Mouse (Mus musculus) erythroblast, embryonic 14.5 days (primary cell): Measurements from ENCODE around the gene Lama4. TPM values are rescaled to one million over a fixed set of nuclear protein-coding genes. Genes with fewer than 3 reads are reported as not detected.

Source experiments
- H3K27me3 ChIP-seq: 2 replicates; pipeline ENCODE4 v1.6.1; 2012; ENCODE audit warnings: inconsistent platforms; ENCODE audit not compliant: control insufficient read depth
- H3K36me3 ChIP-seq: 2 replicates; pipeline ENCODE4 v1.6.1; 2012; ENCODE audit warnings: mild to moderate bottlenecking, inconsistent platforms; ENCODE audit not compliant: control insufficient read depth
- H3K4me1 ChIP-seq: 2 replicates; pipeline ENCODE4 v1.6.1; 2012; ENCODE audit warnings: inconsistent platforms; ENCODE audit not compliant: control insufficient read depth
- H3K4me3 ChIP-seq: replicated peaks from 2 replicates; pipeline ENCODE3; 2012; ENCODE audit warnings: moderate library complexity, mild to moderate bottlenecking, inconsistent platforms
- H3K9me3 ChIP-seq: 2 replicates; pipeline ENCODE4 v1.6.1; 2012; ENCODE audit warnings: low read length, inconsistent platforms, mixed read lengths; ENCODE audit not compliant: control insufficient read depth
- GATA1 ChIP-seq: IDR thresholded peaks from 2 replicates; pipeline ENCODE4 v1.6.1; 2012; ENCODE audit warnings: low read length, inconsistent platforms, mixed read lengths
- TAL1 ChIP-seq: IDR thresholded peaks from 3 replicates; pipeline ENCODE4 v1.6.1; 2012; ENCODE audit warnings: low read length, inconsistent platforms, mixed read lengths
- polyA plus RNA-seq: library from polyadenylated mRNA; stranded (reverse); fragments of >175 nt; gene quantifications from 2 replicates; pipeline ENCODE4 v1.2.3, GENCODE M21; 2012

Lama4 gene
- polyA plus RNA-seq, 1 experiment = not detected

DNA sequence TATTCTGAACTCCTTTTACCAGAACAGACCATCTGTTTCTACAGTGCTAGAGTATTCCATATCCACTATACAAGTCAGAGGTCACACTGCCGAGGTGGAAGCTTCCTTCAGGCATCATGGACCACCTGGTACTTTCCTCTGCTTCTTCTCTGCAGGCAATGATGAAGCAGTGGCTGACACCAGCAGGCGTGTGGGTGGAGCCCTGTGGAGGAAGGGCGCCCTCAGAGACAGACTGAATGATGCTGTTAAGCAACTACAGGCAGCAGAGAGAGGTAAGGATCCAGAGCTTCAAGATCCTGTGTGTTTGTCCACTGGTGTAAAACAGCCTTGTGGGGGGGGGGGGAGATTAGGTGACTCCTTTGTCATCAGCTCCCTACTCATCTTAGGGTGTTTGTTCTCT is 100.1 kb downstream of the Lama4 start:
- Histone ChIP-seq H3K9me3 (no peaks in the 10 kb centered on the region), H3K4me1 (no peaks in the 10 kb centered on the region), H3K4me3 (no peak overlapping the region), H3K27me3 (no peaks in the 10 kb centered on the region), H3K36me3 (no peaks in the 10 kb centered on the region)
- no peak for TF ChIP-seq GATA1
- TF ChIP-seq TAL1 = no peak

DNA sequence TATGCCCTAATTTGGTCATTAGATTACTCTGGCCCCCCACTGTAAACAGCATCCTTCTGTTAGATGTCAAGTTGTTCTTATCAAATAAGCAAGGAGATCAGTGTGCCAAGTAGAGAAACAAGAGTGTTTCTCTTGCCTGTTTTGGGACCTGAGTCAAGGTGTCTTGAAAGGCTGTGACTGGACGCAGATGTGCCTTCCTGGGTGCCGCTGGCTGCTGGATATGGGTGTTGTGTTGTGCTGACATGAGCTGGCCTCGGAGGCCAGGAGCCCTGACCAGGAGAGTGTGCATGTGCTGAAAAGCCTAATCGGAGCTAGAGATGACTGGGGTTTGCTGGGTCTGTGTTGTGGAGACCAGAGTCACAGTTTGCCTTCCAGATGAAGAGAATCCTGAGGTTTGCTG is 100.7 kb downstream of the Lama4 start:
- Histone ChIP-seq H3K9me3 (no peaks in the 10 kb centered on the region), H3K4me1 (no peaks in the 10 kb centered on the region), H3K27me3 (no peaks in the 10 kb centered on the region), H3K4me3 (no peak overlapping the region), H3K36me3 (no peaks in the 10 kb centered on the region)
- TF ChIP-seq TAL1 (no peak), GATA1 (no peak)

DNA sequence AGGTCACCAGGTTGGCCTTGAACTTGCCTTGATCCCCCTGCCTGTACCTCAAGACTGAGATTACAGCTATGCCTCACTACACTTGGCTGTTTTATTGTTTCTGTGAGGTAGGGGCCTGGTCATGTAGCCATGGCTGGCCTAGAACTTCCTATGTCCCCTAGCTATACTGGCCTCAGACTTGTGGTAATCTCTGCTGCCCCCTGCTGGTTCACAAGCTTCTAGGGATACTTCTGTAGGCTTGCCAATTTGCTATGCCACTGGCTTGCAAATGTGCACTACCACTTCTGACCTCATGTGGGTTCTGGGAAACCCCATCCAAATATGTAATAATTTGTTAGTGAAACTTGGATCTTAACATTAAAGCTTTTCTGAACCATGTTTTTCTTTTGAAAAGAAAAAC is 101.6 kb downstream of the Lama4 start:
- TF ChIP-seq TAL1 (no peak), GATA1 (no peak)
- Histone ChIP-seq H3K27me3 (no peaks in the 10 kb centered on the region), H3K9me3 (no peaks in the 10 kb centered on the region), H3K4me3 (no peak overlapping the region), H3K4me1 (no peaks in the 10 kb centered on the region), H3K36me3 (no peaks in the 10 kb centered on the region)

DNA sequence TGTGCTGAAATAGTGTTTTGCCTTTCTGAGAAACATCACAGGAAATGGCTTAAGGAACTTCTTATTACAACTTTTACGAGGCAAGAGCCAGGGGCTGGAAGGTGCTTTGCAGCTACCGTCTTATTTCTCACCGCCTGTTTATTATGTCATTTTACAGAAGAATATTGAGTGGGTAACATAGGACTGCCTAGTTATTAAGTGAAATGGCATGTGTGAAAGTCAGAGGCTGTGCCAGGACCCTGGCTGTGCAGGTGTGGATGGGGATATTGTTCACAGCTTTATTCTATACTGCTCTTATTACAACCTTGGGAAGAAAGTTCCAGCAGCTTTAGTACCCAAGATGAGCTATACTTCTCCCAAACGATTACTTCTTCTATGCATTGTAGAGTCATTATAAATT is 106.7 kb downstream of the Lama4 start:
- TF ChIP-seq TAL1 = no peak
- no peak for TF ChIP-seq GATA1
- Histone ChIP-seq H3K36me3 (no peaks in the 10 kb centered on the region), H3K4me3 (no peak overlapping the region), H3K9me3 (no peaks in the 10 kb centered on the region), H3K27me3 (no peaks in the 10 kb centered on the region), H3K4me1 (no peaks in the 10 kb centered on the region)

DNA sequence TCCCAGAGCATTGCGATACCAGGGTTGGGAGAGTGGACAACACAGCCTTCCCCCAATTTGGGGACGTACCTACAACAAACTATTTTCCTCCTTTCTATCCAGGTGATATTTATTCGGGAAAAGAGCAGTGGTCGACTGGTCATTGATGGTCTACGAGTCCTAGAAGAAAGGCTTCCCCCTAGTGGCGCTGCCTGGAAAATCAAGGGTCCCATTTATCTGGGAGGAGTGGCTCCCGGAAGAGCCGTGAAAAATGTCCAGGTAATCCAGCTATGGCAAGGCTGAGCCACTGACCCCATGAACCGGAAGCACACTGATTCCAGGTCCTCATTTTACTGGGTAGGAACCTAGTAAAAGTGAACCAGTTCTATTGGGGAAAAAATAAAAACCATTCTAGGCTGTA is 131.7 kb downstream of the Lama4 start:
- no peaks in the 10 kb centered on the region for H3K27me3 ChIP-seq
- no peaks in the 10 kb centered on the region for H3K36me3 ChIP-seq
- H3K9me3 ChIP-seq = no peaks in the 10 kb centered on the region
- no peak for TF ChIP-seq GATA1
- no peak for TF ChIP-seq TAL1
- H3K4me3 ChIP-seq = no peak overlapping the region
- H3K4me1 ChIP-seq = no peaks in the 10 kb centered on the region

DNA sequence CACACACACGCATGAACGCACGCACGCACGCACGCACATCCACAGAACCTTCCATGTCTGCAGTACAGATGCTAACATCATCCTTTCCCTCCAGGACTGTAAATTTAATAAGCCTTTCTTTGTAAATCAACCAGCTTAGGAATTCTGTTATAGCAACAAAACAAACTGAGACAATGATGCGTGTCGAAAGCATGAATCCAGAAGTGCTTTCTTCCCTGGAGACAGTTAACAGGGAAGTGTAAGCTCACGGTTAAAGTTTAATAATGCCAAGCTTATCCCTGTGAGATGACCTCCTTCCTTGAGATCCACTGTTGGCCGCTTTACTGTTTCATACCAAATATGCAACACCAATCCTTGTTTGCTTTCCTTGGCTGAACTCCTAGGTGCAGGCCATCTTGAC is 133.4 kb downstream of the Lama4 start:
- no peak overlapping the region for H3K4me3 ChIP-seq
- TF ChIP-seq GATA1 (no peak), TAL1 (no peak)
- no peaks in the 10 kb centered on the region for H3K4me1 ChIP-seq
- H3K27me3 ChIP-seq = no peaks in the 10 kb centered on the region
- no peaks in the 10 kb centered on the region; the same call in 1 of the 2 replicates for H3K9me3 ChIP-seq
- H3K36me3 ChIP-seq = no peaks in the 10 kb centered on the region

DNA sequence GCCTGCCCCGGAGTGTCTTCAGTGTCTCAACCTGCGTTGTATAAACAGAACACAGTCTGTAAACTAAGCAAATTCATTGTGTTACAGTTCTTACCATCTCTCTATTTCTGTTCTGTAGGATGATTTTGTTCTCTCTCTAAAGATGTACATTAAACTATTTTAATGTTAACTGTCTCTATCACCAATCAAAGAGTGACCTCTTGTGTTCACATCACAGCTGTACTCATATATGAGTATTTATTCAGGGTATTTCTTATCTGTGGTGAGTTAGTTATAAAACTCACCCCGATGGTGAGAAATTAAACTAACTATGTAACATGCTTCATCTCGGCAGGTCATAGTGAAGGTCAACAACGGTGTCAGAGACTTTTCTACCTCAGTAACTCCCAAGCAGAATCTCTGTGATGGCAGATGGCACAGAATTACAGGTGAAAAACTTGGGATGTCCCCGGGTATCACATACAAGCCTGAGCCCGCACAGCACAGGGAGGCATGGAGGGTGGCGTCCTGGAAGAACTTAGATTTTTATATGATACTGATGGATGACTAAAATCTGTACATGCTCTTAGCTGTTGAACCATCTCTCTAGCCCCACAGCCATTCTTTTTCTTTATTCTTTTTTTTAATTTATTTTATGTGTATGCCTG is 139.6 kb downstream of the Lama4 start:
- no peaks in the 10 kb centered on the region for H3K27me3 ChIP-seq
- no peak for TF ChIP-seq GATA1
- H3K4me3 ChIP-seq = no peak overlapping the region
- no peaks in the 10 kb centered on the region for H3K4me1 ChIP-seq
- no peaks in the 10 kb centered on the region for H3K36me3 ChIP-seq
- no peaks in the 10 kb centered on the region; the same call in 1 of the 2 replicates for H3K9me3 ChIP-seq

DNA sequence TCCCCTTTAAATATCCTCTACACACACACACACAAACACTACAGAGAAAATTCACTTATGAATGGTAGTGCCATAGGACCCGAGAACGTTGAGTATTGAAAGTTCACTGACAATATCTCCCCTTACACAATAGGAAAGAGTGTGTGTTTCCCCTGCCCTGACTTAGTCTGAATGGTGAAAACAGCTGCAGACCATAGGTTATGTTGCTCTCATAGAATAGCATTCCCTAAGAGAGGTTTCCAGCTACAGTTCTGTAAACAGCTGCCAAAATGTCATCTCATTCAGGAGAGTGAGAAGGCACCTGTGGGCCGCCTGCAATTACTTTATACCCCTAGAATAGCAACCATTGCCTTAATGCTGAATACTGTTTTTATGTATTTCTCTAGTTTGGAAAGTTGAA is 141.1 kb downstream of the Lama4 start:
- Histone ChIP-seq H3K4me1 (no peaks in the 10 kb centered on the region), H3K4me3 (no peak overlapping the region), H3K9me3 (no peaks in the 10 kb centered on the region; the same call in 1 of the 2 replicates), H3K27me3 (no peaks in the 10 kb centered on the region), H3K36me3 (no peaks in the 10 kb centered on the region)
- TF ChIP-seq TAL1 = no peak
- TF ChIP-seq GATA1 = no peak

DNA sequence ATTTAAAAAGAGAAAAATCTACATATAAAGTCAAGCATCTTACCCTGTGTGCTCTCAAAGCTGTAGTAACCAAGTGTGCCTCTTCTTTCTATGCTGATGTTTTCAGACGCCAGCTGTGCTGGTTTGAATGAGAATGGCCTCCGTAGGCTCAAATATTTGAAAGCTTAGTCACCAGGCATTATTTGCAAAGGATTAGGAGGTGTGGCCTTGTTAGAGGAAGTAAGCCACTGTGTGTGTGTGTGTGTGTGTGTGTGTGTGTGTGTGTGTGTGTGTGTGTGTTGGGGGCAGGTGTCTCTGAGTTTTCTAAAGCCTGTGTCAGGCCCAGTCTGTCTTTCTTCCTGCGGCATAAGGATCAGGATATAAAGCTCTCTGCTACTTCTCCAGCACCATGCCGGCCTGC is 141.6 kb downstream of the Lama4 start:
- Histone ChIP-seq H3K4me1 (no peaks in the 10 kb centered on the region), H3K27me3 (no peaks in the 10 kb centered on the region), H3K9me3 (no peaks in the 10 kb centered on the region; the same call in 1 of the 2 replicates), H3K36me3 (no peaks in the 10 kb centered on the region), H3K4me3 (no peak overlapping the region)
- no peak for TF ChIP-seq GATA1
- no peak for TF ChIP-seq TAL1

DNA sequence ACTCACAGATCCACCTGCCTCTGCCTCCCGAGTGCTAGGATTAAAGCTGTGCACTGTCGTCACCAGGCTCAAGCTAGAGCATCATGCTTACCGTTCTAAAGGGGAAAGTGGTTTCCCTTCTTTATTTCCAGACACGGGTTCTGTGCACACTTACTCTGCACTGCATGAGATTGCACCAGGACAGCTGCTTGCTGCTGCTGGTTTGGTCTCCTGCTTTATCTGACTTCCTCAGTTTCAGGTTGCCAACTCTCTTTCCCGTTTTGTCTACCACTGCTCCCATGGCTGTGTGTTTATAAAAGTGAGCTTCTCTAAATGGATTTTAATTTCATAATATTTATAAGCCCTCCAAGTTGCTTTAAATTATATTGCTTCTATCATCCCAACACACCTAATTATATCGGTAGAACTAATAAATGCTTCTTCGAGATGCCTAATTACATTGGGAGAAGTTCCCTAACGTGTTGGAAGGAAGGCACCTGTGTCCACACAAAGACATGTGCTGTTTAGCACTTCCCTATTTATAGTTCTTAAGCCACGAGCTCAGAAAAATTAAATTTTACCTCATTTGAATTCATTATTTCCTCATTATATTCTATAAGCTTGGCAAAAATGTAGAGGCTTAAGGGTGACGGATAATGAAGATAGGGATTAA is 143.6 kb downstream of the Lama4 start:
- Histone ChIP-seq H3K27me3 (no peaks in the 10 kb centered on the region), H3K4me1 (no peaks in the 10 kb centered on the region), H3K9me3 (no peaks in the 10 kb centered on the region), H3K36me3 (no peaks in the 10 kb centered on the region), H3K4me3 (no peak overlapping the region)
- no peak for TF ChIP-seq GATA1
- no peak for TF ChIP-seq TAL1
